In the genomic region with DNA sequence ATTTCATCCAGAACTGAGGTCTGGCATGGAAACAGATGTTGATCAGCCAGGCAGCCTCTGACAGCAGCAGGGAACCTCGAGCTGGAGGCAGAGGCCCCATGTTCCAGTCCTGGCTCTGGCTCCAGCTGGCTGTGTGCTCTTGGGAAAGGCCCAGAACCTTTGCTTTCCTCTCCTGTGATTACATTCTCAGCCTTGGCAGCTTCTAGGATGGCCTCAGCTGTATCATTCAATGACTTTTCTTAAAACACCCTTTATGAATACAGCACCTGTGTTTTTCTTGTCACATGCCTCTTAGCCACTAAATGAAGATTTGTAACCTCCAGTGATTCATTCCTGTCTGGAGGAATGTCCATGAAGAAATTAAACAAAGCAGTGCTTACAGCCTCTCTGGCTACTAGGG, we compare ENCODE assay signal across 19 mouse cellular contexts. TPM values are rescaled to one million over a fixed set of nuclear protein-coding genes. Genes with fewer than 3 reads are reported as not detected.
DNase-seq lines count a peak whose midpoint lies in the region; ATAC-seq and TF ChIP-seq lines count a peak whose summit lies in the region.
"Had no signal": no experiment of that assay in that cellular context is flagged by ENCODE, and none has a peak within 500 bp of the region (broad histone marks: within the 10 kb centered on the region; RNA-seq: fewer than 3 reads in every experiment).

No protein-coding gene starts in this region.

- H3K4me3 ChIP-seq in embryonic facial prominence, embryonic 13.5 days: no peak overlapping the region
- H3K4me3 ChIP-seq in embryonic facial prominence, embryonic 10.5 days: no peak overlapping the region
- H3K4me3 ChIP-seq in embryonic fibroblast, embryonic 13.5 days (ENCODE audit: insufficient read depth, low read length): no peak overlapping the region
- H3K4me3 ChIP-seq: forebrain, embryonic 12.5 days; hindbrain, embryonic 13.5 days; liver, embryonic 12.5 days; neural tube, embryonic 13.5 days had no signal

- no peak for TF ChIP-seq POLR2A in embryonic fibroblast, embryonic 13.5 days (IDR thresholded peaks at IDR 0.05; ENCODE audit: low read depth, low read length)

- ATAC-seq in embryonic facial prominence, embryonic 13.5 days (ENCODE audit: insufficient number of reproducible peaks, insufficient read depth, low FRiP score, low TSS enrichment, low read depth): no peak
- ATAC-seq: CD4-positive, CD25-positive, alpha-beta regulatory T cell, adult 4 months; intestine, embryonic 16.5 days; liver, embryonic 12.5 days had no signal

- TF ChIP-seq CTCF in embryonic fibroblast, embryonic 13.5 days (IDR thresholded peaks at IDR 0.05; ENCODE audit: borderline replicate concordance, insufficient read depth, low read length): no peak

- DNase-seq in embryonic facial prominence, embryonic 10.5 days (ENCODE audit: low spot score): no peak
- peak; percentile 9 for DNase-seq in ovary, adult 18-20 months (ENCODE audit: low spot score)
- no peak for DNase-seq in ovary, postnatal 14 days (ENCODE audit: low spot score)
- DNase-seq in skeletal muscle tissue, adult 2 months (ENCODE audit: low read depth, low spot score): peak; percentile 42
- DNase-seq in thymus, postnatal 4 days: no peak
- DNase-seq in lung, adult 18-20 months: no peak
- DNase-seq: cerebellum, adult 9-11 months; kidney, postnatal 10 days; layer of hippocampus, adult 9-11 months; lung, postnatal 10 days; thymus, adult 2 months had no signal

- 11% methylated on average over 1 of the region's 1 CpGs for WGBS in embryonic facial prominence, embryonic 13.5 days
- 34% methylated on average over 1 of the region's 1 CpGs for WGBS in embryonic facial prominence, embryonic 10.5 days

- H3K4me2 ChIP-seq in embryonic facial prominence, embryonic 13.5 days: no peak overlapping the region
- H3K4me2 ChIP-seq: forebrain, embryonic 12.5 days; hindbrain, embryonic 13.5 days; liver, embryonic 12.5 days; neural tube, embryonic 13.5 days had no signal

- H3K9ac ChIP-seq in embryonic facial prominence, embryonic 13.5 days: no peak overlapping the region
- H3K9ac ChIP-seq: forebrain, embryonic 12.5 days; hindbrain, embryonic 13.5 days; liver, embryonic 12.5 days; neural tube, embryonic 13.5 days had no signal

- 0 out of 2 replicates have a peak overlapping the region, but pooled peaks have one; percentile 11 for H3K27ac ChIP-seq in embryonic facial prominence, embryonic 13.5 days
- no peak overlapping the region for H3K27ac ChIP-seq in embryonic facial prominence, embryonic 10.5 days (replicated peaks)
- peak overlapping the region; percentile 1 for H3K27ac ChIP-seq in embryonic fibroblast, embryonic 13.5 days (ENCODE audit: insufficient read depth, low read length)
- H3K27ac ChIP-seq: forebrain, embryonic 12.5 days; hindbrain, embryonic 13.5 days; liver, embryonic 12.5 days; neural tube, embryonic 13.5 days had no signal

- no peaks in the 10 kb centered on the region for H3K9me3 ChIP-seq in embryonic facial prominence, embryonic 13.5 days
- no peaks in the 10 kb centered on the region for H3K9me3 ChIP-seq in embryonic facial prominence, embryonic 10.5 days
- H3K9me3 ChIP-seq: forebrain, embryonic 12.5 days; hindbrain, embryonic 13.5 days; liver, embryonic 12.5 days; neural tube, embryonic 13.5 days had no signal

- no peaks in the 10 kb centered on the region for H3K27me3 ChIP-seq in embryonic facial prominence, embryonic 13.5 days
- no peaks in the 10 kb centered on the region for H3K27me3 ChIP-seq in embryonic facial prominence, embryonic 10.5 days (replicated peaks; ENCODE audit: low read depth, poor library complexity, severe bottlenecking)
- H3K27me3 ChIP-seq: forebrain, embryonic 12.5 days; hindbrain, embryonic 13.5 days; liver, embryonic 12.5 days; neural tube, embryonic 13.5 days had no signal

- no peaks in the 10 kb centered on the region for H3K36me3 ChIP-seq in embryonic facial prominence, embryonic 13.5 days
- H3K36me3 ChIP-seq in embryonic facial prominence, embryonic 10.5 days (replicated peaks): no peaks in the 10 kb centered on the region
- H3K36me3 ChIP-seq: forebrain, embryonic 12.5 days; hindbrain, embryonic 13.5 days; neural tube, embryonic 13.5 days had no signal

- H3K4me1 ChIP-seq in embryonic facial prominence, embryonic 13.5 days: peaks cover 22% of the 10 kb centered on the region
- H3K4me1 ChIP-seq in embryonic facial prominence, embryonic 10.5 days: peaks cover 3% of the 10 kb centered on the region; the same call in 1 of the 2 replicates
- 0 out of 2 replicates have a peak, but pooled peaks cover 3% of the 10 kb centered on the region for H3K4me1 ChIP-seq in embryonic fibroblast, embryonic 13.5 days (ENCODE audit: control insufficient read depth, insufficient read depth, low read length)
- H3K4me1 ChIP-seq: forebrain, embryonic 12.5 days; neural tube, embryonic 13.5 days had no signal

RNA-seq across cellular contexts. Expression of gene Rbks, which starts 31.3 kb away (rescaled TPM):
- polyA plus RNA-seq in embryonic facial prominence, embryonic 13.5 days (2015; fragmentation: Nextera tagmentation; extraction: Ambion mirVana): 2.6 and 3.2 TPM in 2 replicates
- 4.1 and 4.9 TPM in 2 replicates for polyA plus RNA-seq in embryonic facial prominence, embryonic 10.5 days (2016; fragmentation: Nextera tagmentation; extraction: Ambion mirVana)
- polyA plus RNA-seq in embryonic fibroblast, embryonic 13.5 days (2011; ENCODE audit: insufficient read length, low read depth, missing spikeins): 1.4 TPM in 1 of 2 replicates, not detected in the other

RNA-seq across cellular contexts. Expression of gene Babam2, which starts 31.3 kb away (rescaled TPM):
- polyA plus RNA-seq in embryonic facial prominence, embryonic 13.5 days (2015; fragmentation: Nextera tagmentation; extraction: Ambion mirVana): 50.1 and 53.0 TPM in 2 replicates
- 47.0 and 51.7 TPM in 2 replicates for polyA plus RNA-seq in embryonic facial prominence, embryonic 10.5 days (2016; fragmentation: Nextera tagmentation; extraction: Ambion mirVana)
- polyA plus RNA-seq in embryonic fibroblast, embryonic 13.5 days (2011; ENCODE audit: insufficient read length, low read depth, missing spikeins): 60.2 and 68.7 TPM in 2 replicates

Comparison
In these comparisons a context has a peak if more than half of its experiments do, and no peak if none do; other contexts are left out.
1. DNase-seq: peak in ovary, adult 18-20 months (single experiment) and skeletal muscle tissue, adult 2 months (single experiment); none in embryonic facial prominence, embryonic 10.5 days (single experiment), ovary, postnatal 14 days (single experiment), thymus, postnatal 4 days (single experiment) and lung, adult 18-20 months (0 of 2).